Mouse (Mus musculus): ENCODE measurements at regions not wholly inside any gene's neighbourhood (a gene's known extent, or its start where the extent isn't known, plus 50 kb on each side); places are given as distances from the start of the nearest gene placed in this dataset.

DNA sequence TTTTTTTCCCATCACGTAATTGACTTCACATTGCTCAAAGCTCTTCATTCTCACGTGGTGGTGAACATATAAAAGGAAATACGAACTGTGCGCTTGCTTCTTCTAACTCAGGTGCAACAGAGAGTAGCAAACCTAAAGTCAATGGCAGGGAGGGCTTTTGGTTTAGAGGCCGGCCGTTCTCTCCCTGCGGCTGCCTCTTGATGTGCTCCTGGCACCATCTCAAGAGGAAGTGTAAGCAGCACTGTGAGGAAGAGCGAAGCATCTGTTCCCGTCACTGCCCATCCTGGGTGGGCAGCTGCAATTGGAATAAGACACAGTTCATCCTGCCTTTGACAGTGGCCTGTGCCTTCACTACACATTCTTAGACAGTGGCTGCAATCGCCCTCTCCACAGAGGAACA lies 204.0 kb downstream of the Gm11361 start:
- no peak for DNase-seq (ENCODE audit: low read depth, low spot score)

GRCm38 (mm10) chr13:28457403-28457802 lies 200.1 kb downstream of the Gm11361 start:
- DNase-seq (ENCODE audit: low read depth, low spot score) = no peak

DNA sequence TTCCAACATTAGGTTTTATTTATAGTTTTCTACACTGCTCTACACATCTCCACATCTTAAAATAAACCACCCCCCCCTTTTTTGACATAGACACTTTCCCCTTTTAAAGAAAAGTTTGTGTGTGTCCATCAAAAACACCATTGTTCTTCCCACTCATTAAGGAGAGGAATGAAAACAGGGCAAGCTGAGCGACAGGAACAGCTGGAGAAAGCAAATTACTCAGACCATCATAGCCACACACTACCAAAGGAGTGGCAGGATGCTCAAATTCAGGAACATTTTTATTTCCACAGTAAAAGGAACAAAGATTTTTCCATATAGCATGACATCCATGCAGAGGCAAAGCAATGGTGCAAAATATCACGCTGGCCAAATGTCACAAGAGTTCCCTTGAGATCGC lies 198.6 kb downstream of the Gm11361 start:
- no peak for DNase-seq (ENCODE audit: low read depth, low spot score)

DNA sequence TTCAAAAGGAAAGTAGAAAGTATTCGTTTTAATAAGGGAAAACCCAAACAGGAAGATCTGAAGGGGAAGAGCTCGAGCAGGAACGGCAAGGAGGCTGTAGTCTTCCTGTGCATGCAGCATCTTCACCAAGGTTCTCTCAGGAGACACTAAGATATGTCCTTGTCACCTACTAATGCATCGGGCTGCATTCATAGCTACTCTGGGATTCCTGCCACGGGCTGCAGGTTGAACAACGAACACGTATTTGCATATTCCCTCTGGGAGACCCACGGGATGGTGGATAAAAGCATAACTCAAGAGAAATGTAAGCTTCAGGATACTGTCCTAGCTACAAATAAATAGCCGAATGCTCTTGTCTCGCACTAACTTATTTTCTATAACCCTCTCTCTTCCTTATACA lies 197.7 kb downstream of the Gm11361 start:
- DNase-seq (ENCODE audit: low read depth, low spot score) = no peak

GRCm38 (mm10) chr13:28450699-28451445 lies 193.5 kb downstream of the Gm11361 start:
- DNase-seq (ENCODE audit: low read depth, low spot score) = no peak

- DNase-seq (ENCODE audit: low read depth, low spot score) = no peak
Measured at GRCm38 (mm10) chr13:28449026-28449425, 191.7 kb downstream of the Gm11361 start.

GRCm38 (mm10) chr13:28442250-28442649 lies 184.9 kb downstream of the Gm11361 start:
- no peak for DNase-seq (ENCODE audit: low read depth, low spot score)

DNA sequence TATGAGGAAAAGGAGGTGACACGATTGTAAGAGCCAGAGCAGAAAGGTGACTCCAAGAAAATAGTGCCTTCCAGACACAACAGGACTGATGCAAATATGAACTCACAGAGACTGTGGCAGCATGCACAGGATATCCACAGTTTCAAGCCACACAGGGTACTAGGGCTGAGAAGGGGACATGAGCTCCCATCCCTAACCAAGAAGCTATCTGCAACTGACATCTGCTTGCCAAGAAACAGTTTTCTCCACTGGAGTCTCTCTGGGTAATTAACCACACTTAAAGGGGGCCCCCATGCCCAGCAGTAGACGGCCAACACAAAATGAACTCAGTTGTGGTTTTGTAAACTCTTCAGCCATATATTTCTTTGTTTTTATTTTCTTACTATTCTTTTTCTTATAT lies 176.1 kb downstream of the Gm11361 start:
- DNase-seq (ENCODE audit: low read depth, low spot score) = no peak

DNA sequence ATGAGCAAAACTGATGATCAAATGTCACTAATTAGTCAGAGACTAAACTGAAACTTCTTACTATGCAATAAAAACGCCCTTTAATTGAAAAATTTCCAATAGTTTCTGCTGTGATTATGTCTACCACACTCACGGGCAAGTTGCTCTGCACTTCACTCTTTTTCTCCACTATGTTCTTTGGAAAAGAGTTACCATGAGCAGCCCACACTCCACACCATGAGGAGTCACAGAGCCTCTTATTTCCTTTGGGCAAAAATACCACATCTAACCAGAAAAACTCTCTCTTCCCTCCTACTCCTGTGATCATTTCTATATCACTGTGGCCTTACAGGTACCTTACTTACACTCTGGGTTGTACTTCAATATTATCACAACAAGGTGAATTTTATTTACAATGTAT lies 174.7 kb downstream of the Gm11361 start:
- DNase-seq (ENCODE audit: low read depth, low spot score) = no peak

DNA sequence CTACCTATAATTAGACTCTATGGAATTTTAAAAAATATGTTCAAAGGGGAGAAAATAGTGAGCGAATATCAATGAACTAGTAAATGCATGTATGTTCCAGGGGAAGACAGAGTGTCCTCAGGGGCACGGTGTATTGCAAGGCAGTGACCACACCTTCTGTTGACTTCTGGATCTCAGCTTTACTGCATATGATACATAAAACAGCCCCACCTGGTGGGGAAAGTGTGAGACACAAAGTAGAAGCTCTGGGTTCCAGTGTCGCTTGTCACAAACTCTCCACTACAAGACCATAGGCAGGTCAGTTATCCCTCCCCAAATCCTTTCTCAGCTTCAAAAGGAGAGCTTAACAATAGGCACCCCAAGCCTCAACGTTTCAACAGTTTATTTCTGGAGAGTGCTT lies 168.8 kb downstream of the Gm11361 start:
- DNase-seq (ENCODE audit: low read depth, low spot score) = no peak

GRCm38 (mm10) chr13:28425116-28425515 lies 167.8 kb downstream of the Gm11361 start:
- no peak for DNase-seq (ENCODE audit: low read depth, low spot score)

GRCm38 (mm10) chr13:28424446-28425059 lies 167.2 kb downstream of the Gm11361 start:
- no peak for DNase-seq (ENCODE audit: low read depth, low spot score)

DNA sequence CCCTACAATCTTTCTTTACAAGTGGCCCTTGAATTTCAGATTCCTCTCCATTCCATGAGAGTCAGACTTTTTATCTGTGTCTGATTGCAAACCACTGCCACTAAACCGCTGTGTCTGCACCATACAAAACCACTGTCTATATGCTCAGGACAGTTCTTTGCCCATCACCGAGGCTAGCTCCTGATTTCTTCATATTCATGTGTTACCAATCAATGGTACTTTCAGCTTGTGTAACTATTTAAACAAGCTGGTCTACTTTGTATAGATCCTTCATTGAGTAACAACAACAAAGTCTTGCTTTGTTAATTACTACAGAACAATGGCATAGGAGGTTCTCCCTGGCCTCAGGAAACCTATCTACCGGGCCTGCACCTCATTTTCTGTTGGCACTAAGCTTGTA lies 164.0 kb downstream of the Gm11361 start:
- DNase-seq (ENCODE audit: low read depth, low spot score) = no peak

- no peak for DNase-seq (ENCODE audit: low read depth, low spot score)
Measured at GRCm38 (mm10) chr13:28420636-28421035, 163.3 kb downstream of the Gm11361 start.

GRCm38 (mm10) chr13:28419950-28420381 lies 162.6 kb downstream of the Gm11361 start:
- DNase-seq (ENCODE audit: low read depth, low spot score) = no peak

- no peak for DNase-seq (ENCODE audit: low read depth, low spot score)
Measured at GRCm38 (mm10) chr13:28418936-28419681, 161.8 kb downstream of the Gm11361 start.

- peak; percentile 83 for DNase-seq (ENCODE audit: low read depth, low spot score)
Measured at GRCm38 (mm10) chr13:28417929-28418881, 160.9 kb downstream of the Gm11361 start.

- DNase-seq (ENCODE audit: low read depth, low spot score) = no peak
Measured at GRCm38 (mm10) chr13:28417431-28417928, 160.2 kb downstream of the Gm11361 start.

DNA sequence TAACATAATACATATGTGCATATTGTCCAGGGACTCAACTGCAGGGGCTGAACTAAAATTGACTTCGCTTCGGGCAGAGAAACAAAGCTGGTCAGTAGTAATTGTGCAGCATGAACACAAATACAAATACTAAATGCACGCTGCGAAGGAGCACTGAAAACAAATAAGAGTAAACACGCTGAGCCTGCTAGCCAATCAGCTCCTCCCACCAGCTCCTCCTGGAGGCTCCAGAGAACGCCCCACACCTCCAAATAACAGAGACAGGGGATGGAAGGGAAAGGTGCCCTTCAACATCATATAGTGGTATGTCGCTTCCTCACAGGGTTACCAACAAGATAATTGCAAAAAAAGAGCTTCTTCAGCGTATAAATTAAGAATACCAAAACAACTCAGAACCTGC lies 159.6 kb downstream of the Gm11361 start:
- DNase-seq (ENCODE audit: low read depth, low spot score) = no peak

DNA sequence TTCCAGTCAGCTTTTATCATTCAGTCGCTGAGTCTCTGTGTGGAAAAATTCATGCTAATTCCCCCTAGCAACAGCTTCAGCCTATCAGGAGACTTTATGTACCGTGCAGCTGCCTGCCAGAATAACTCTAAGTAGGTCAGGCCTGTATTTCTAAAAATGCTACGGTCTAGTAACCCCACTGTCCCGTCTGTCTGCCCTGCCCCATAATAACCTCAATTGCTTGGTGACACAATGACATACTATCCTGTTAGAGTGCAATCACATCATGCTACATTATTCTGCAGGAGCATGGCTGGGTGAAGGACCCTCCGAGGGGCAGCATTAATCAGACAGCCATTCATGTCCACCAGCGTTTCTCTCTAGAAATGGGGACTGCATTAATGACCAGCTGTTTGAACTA lies 158.9 kb downstream of the Gm11361 start:
- DNase-seq (ENCODE audit: low read depth, low spot score) = peak; percentile 46

DNA sequence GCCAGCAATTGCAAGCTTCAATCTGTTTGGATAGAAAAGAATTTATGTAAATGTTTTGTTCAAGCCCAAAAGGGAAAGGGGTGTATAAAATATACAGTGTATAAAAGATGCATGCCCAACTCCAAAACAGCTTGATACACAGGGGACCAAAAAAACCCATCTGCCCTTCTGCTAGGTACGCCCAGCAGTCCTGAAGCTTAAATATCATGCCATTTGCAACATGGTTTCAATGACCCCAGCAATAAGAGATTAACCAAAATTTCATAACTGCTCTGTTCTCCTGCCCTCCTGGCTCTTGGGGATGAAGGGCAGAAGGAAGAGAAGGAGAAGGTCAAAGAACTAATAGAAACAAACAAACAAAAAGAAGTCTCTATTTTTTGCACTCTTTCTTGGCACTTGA lies 158.4 kb downstream of the Gm11361 start:
- DNase-seq (ENCODE audit: low read depth, low spot score) = no peak

Data from forelimb bud, embryonic 11.5 days (tissue).